Mouse (Mus musculus): ENCODE results near the gene Sh3bgrl3. TPM values are rescaled to one million over a fixed set of nuclear protein-coding genes. Genes with fewer than 3 reads are reported as not detected.

Gene Sh3bgrl3
- polyA plus RNA-seq, 1 experiment: 375 TPM

DNA sequence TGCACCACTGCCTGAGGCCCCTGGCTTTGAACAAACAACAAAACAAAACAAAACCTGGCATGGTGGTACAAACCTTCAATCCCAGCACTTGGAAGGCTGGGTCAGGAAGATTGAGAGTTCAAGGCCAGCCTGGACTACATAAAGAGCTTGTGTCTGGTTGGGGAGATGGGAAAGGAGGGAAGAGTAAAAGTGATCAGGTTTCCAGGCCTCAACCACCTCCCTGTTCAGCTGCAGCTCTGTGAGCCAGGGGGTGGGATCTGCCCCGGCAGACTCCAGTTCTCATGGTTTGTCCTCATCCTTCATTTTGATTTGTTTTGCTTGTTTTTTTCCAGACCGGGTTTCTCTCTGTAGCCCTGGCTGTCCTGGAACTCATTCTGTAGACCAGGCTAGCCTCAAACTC is 12.1 kb downstream of the Sh3bgrl3 start:
- TF ChIP-seq USF1 (IDR thresholded peaks at IDR 0.05; ENCODE audit: low read depth): no peak
- no peak overlapping the region for H3ac ChIP-seq (ENCODE audit: control insufficient read depth, insufficient read length, low read depth)
- no peaks in the 10 kb centered on the region for H3K27me3 ChIP-seq (ENCODE audit: control insufficient read depth, insufficient read depth, insufficient read length)
- no peaks in the 10 kb centered on the region for H3K36me3 ChIP-seq (ENCODE audit: control insufficient read depth, insufficient read depth)
- no peak overlapping the region for H3K4me3 ChIP-seq (ENCODE audit: insufficient read depth, poor library complexity, severe bottlenecking)
- H3K79me2 ChIP-seq (ENCODE audit: control insufficient read depth, insufficient read depth): no peaks in the 10 kb centered on the region
- H3K79me3 ChIP-seq (ENCODE audit: low read depth): no peaks in the 10 kb centered on the region

DNA sequence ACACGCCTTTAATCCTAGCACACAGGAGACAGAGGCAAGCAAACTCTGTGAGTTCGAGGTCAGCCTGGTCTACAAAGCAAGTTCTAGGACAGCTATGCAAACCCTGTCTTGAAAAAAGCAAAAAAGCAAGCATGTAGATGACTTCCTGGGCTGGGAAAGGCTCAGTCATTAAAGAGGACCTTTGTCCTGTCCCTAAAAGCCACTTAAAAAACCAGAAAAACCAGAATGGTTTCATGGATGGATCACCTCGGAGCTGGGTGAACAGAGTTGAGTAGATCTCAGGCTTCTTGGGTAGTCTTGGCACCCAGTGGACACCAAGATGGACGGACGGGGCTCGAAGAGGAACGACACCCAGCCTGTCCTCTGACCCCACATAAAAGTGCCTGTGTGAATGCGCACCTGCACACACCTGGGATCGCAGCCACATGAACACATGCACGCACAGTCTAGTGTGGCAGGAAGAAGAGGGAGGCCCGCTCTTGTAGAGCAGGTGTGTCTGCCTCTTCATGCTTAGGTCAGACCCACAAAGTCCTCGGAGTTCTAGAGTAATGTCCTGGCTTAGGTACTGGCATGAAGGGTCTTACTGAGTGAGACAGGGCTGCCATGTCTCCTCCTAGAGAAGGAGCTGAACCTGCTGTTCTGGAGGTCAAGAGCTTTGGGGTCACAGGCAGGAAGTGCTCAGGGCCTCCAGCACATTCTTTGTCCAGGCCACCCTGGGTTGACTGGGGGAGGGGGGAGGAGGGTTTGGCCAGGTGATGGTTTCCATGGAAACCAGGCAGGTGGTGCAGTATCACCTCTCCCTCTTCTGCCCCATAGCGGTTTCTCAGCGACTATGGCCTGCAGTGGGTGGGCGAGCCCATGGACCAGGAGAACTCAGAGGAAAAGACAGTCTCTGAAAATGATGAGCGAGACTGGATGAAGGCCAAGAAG is 13.1 kb downstream of the Sh3bgrl3 start:
- H3ac ChIP-seq (ENCODE audit: control insufficient read depth, insufficient read length, low read depth): no peak overlapping the region
- no peaks in the 10 kb centered on the region for H3K79me3 ChIP-seq (ENCODE audit: low read depth)
- TF ChIP-seq MYOD1 (IDR thresholded peaks at IDR 0.05; ENCODE audit: control insufficient read depth, insufficient read length, low read depth) (no peak), MAX (IDR thresholded peaks at IDR 0.05) (no peak), USF1 (IDR thresholded peaks at IDR 0.05; ENCODE audit: low read depth) (no peak), MYOG (IDR thresholded peaks at IDR 0.05; ENCODE audit: control insufficient read depth, extremely low read depth, insufficient read length) (no peak)
- no peaks in the 10 kb centered on the region for H3K79me2 ChIP-seq (ENCODE audit: control insufficient read depth, insufficient read depth)
- no peaks in the 10 kb centered on the region for H3K27me3 ChIP-seq (ENCODE audit: control insufficient read depth, insufficient read depth, insufficient read length)
- H3K4me3 ChIP-seq (ENCODE audit: insufficient read depth, poor library complexity, severe bottlenecking): no peak overlapping the region
- no peaks in the 10 kb centered on the region for H3K36me3 ChIP-seq (ENCODE audit: control insufficient read depth, insufficient read depth)

DNA sequence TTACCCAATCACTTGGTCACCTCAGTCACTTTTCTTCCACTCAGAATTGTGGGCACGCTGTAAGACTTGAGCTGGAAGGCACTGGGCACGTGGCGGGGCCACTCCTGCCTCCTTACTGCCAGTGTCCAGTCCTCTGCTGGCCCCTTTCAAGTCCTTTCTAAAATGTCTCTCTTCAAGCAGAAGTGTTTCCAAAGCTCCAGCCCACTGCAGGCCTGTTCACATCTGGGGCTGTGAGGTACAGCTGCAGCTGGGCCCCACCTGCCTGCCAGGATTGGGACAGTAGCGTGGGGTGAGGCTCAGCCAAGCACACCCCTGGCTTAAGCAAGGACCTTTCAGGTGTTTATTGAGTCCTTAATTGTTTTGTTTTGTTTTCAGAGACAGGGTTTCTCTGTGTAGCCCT is 14.6 kb downstream of the Sh3bgrl3 start:
- H3K79me2 ChIP-seq (ENCODE audit: control insufficient read depth, insufficient read depth): no peaks in the 10 kb centered on the region
- no peaks in the 10 kb centered on the region for H3K36me3 ChIP-seq (ENCODE audit: control insufficient read depth, insufficient read depth)
- TF ChIP-seq USF1 (IDR thresholded peaks at IDR 0.05; ENCODE audit: low read depth) (no peak), MYOG (IDR thresholded peaks at IDR 0.05; ENCODE audit: control insufficient read depth, extremely low read depth, insufficient read length) (no peak), FOSL1 (IDR thresholded peaks at IDR 0.05; ENCODE audit: insufficient read depth, low read length, poor library complexity, severe bottlenecking) (no peak), MAX (IDR thresholded peaks at IDR 0.05) (no peak), MYOD1 (IDR thresholded peaks at IDR 0.05; ENCODE audit: control insufficient read depth, insufficient read length, low read depth) (no peak), CTCF (IDR thresholded peaks at IDR 0.05; ENCODE audit: control insufficient read depth, insufficient read depth, insufficient read length) (no peak), CEBPB (IDR thresholded peaks at IDR 0.05; ENCODE audit: low read depth) (no peak)
- H3K27me3 ChIP-seq (ENCODE audit: control insufficient read depth, insufficient read depth, insufficient read length): no peaks in the 10 kb centered on the region
- H3ac ChIP-seq (ENCODE audit: control insufficient read depth, insufficient read length, low read depth): no peak overlapping the region
- H3K79me3 ChIP-seq (ENCODE audit: low read depth): no peaks in the 10 kb centered on the region
- H3K4me3 ChIP-seq (ENCODE audit: insufficient read depth, poor library complexity, severe bottlenecking): no peak overlapping the region

DNA sequence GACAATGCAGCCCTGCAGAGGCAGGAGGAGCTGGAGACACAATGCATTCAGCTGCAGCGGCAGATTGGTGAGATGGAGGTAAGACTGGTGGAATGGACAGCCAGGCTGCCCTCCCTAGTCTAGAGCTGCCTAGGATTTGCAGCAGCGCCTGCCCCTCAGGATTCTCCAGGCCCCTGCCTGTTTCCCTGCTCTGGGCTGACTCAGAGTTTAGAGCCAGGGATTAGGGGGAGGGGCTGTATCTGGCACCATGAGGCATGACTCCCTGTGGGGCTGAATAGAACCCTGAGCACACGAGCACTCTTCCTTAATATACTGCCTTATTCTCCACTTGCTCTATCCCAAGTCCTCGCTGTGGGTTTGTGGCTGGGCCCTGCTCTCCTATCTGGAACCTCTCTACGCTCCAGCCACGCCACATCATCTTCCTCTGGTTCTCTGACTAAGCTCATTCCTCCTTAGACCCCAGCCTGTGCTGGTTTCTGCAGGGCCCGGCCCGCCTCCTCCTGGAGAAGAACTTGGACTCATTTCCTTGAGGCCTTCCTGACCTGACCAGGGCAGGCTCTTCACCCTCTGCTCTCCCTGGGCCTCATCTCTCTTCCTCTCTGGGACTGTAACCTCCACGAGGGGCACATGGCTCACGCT is 15.1 kb downstream of the Sh3bgrl3 start:
- Histone ChIP-seq H3K36me3 (ENCODE audit: control insufficient read depth, insufficient read depth) (no peaks in the 10 kb centered on the region), H3K79me3 (ENCODE audit: low read depth) (no peaks in the 10 kb centered on the region), H3ac (ENCODE audit: control insufficient read depth, insufficient read length, low read depth) (no peak overlapping the region), H3K79me2 (ENCODE audit: control insufficient read depth, insufficient read depth) (no peaks in the 10 kb centered on the region), H3K27me3 (ENCODE audit: control insufficient read depth, insufficient read depth, insufficient read length) (no peaks in the 10 kb centered on the region), H3K4me3 (ENCODE audit: insufficient read depth, poor library complexity, severe bottlenecking) (no peak overlapping the region)
- TF ChIP-seq MYOG (IDR thresholded peaks at IDR 0.05; ENCODE audit: control insufficient read depth, extremely low read depth, insufficient read length): no peak
- no peak for TF ChIP-seq MAX (IDR thresholded peaks at IDR 0.05)
- no peak for TF ChIP-seq MYOD1 (IDR thresholded peaks at IDR 0.05; ENCODE audit: control insufficient read depth, insufficient read length, low read depth)
- TF ChIP-seq USF1 (IDR thresholded peaks at IDR 0.05; ENCODE audit: low read depth): no peak
- no peak for TF ChIP-seq CEBPB (IDR thresholded peaks at IDR 0.05; ENCODE audit: low read depth)

DNA sequence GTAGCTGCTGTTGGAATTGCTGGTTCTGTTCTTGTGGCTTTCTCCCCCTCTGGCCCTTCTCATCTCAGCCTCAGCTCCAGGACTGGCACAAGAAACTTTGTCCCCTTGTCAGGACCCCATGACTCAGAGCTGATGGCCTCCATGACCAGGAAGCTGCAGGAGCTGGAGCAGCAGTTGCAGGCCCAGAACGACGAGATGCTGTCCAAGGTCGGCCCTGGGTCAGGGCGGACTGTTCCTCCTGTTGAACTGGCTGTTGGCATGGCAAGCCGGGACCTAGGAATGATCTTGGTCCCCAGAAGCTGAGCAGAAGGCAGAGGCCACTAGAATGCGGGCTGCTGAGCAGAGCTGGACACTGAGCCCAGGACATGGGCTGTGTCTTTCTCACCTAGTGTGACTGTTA is 16.2 kb downstream of the Sh3bgrl3 start:
- Histone ChIP-seq H3K27me3 (ENCODE audit: control insufficient read depth, insufficient read depth, insufficient read length) (no peaks in the 10 kb centered on the region), H3ac (ENCODE audit: control insufficient read depth, insufficient read length, low read depth) (no peak overlapping the region), H3K79me3 (ENCODE audit: low read depth) (no peaks in the 10 kb centered on the region), H3K79me2 (ENCODE audit: control insufficient read depth, insufficient read depth) (no peaks in the 10 kb centered on the region), H3K36me3 (ENCODE audit: control insufficient read depth, insufficient read depth) (no peaks in the 10 kb centered on the region), H3K4me3 (ENCODE audit: insufficient read depth, poor library complexity, severe bottlenecking) (no peak overlapping the region)
- TF ChIP-seq MYOG (IDR thresholded peaks at IDR 0.05; ENCODE audit: control insufficient read depth, extremely low read depth, insufficient read length) (no peak), USF1 (IDR thresholded peaks at IDR 0.05; ENCODE audit: low read depth) (no peak), CTCF (IDR thresholded peaks at IDR 0.05; ENCODE audit: control insufficient read depth, insufficient read depth, insufficient read length) (no peak), MAX (IDR thresholded peaks at IDR 0.05) (no peak), FOSL1 (IDR thresholded peaks at IDR 0.05; ENCODE audit: insufficient read depth, low read length, poor library complexity, severe bottlenecking) (no peak), MYOD1 (IDR thresholded peaks at IDR 0.05; ENCODE audit: control insufficient read depth, insufficient read length, low read depth) (no peak), CEBPB (IDR thresholded peaks at IDR 0.05; ENCODE audit: low read depth) (no peak)

DNA sequence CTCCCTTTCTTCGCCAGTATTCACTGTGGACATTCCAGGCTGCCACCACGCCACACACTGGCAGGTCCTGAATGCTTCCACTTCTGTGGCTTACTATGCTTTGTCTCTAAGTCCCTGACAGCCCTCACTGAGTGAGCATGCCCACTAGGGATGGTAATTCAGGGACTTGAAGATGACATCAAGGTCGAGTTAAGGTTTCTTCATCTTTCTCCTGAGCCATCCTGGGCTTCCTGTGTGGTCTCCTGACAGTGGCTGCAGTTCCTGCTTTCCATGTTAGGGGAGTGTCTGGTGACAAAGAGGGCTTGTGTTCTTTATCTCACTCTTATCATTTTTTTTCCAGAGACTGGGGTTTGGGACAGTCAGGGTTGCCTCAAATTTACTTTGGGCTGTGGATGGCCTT is 17.9 kb downstream of the Sh3bgrl3 start:
- Histone ChIP-seq H3K79me2 (ENCODE audit: control insufficient read depth, insufficient read depth) (no peaks in the 10 kb centered on the region), H3K27me3 (ENCODE audit: control insufficient read depth, insufficient read depth, insufficient read length) (no peaks in the 10 kb centered on the region), H3K4me3 (ENCODE audit: insufficient read depth, poor library complexity, severe bottlenecking) (no peak overlapping the region), H3ac (ENCODE audit: control insufficient read depth, insufficient read length, low read depth) (no peak overlapping the region), H3K79me3 (ENCODE audit: low read depth) (no peaks in the 10 kb centered on the region), H3K36me3 (ENCODE audit: control insufficient read depth, insufficient read depth) (no peaks in the 10 kb centered on the region)
- TF ChIP-seq FOSL1 (IDR thresholded peaks at IDR 0.05; ENCODE audit: insufficient read depth, low read length, poor library complexity, severe bottlenecking) (no peak), CEBPB (IDR thresholded peaks at IDR 0.05; ENCODE audit: low read depth) (no peak), MYOD1 (IDR thresholded peaks at IDR 0.05; ENCODE audit: control insufficient read depth, insufficient read length, low read depth) (no peak), MYOG (IDR thresholded peaks at IDR 0.05; ENCODE audit: control insufficient read depth, extremely low read depth, insufficient read length) (no peak), USF1 (IDR thresholded peaks at IDR 0.05; ENCODE audit: low read depth) (no peak), CTCF (IDR thresholded peaks at IDR 0.05; ENCODE audit: control insufficient read depth, insufficient read depth, insufficient read length) (no peak), MAX (IDR thresholded peaks at IDR 0.05) (no peak)

Data from C2C12 (cell line).